Comparison of ENCODE assay signal across 18 mouse cellular contexts in genomic region chr11:101879672-101880071, GRCm38 (mm10). TPM values are rescaled to one million over a fixed set of nuclear protein-coding genes. Genes with fewer than 3 reads are reported as not detected.
DNase-seq lines count a peak whose midpoint lies in the region; ATAC-seq and TF ChIP-seq lines count a peak whose summit lies in the region.
"Had no signal": no experiment of that assay in that cellular context is flagged by ENCODE, and none has a peak within 500 bp of the region (broad histone marks: within the 10 kb centered on the region; RNA-seq: fewer than 3 reads in every experiment).

No protein-coding gene starts in this region.

- H3K9me3 ChIP-seq in intestine, embryonic 14.5 days (ENCODE audit: control insufficient read depth, low read length): no peaks in the 10 kb centered on the region
- H3K9me3 ChIP-seq in intestine, postnatal 0 days (ENCODE audit: control insufficient read depth): no peaks in the 10 kb centered on the region
- no peaks in the 10 kb centered on the region for H3K9me3 ChIP-seq in midbrain, embryonic 11.5 days (ENCODE audit: control insufficient read depth, low read length)
- no peaks in the 10 kb centered on the region for H3K9me3 ChIP-seq in midbrain, postnatal 0 days (ENCODE audit: low read length)
- H3K9me3 ChIP-seq in limb, embryonic 13.5 days: no peaks in the 10 kb centered on the region
- H3K9me3 ChIP-seq: hindbrain, embryonic 12.5 days; liver, embryonic 13.5 days; neural tube, embryonic 12.5 days had no signal

- no peak overlapping the region for H3K9ac ChIP-seq in intestine, embryonic 14.5 days (ENCODE audit: low read length)
- no peak overlapping the region for H3K9ac ChIP-seq in intestine, postnatal 0 days (ENCODE audit: low read depth, low read length)
- H3K9ac ChIP-seq in midbrain, embryonic 11.5 days (ENCODE audit: low read length): no peak overlapping the region
- H3K9ac ChIP-seq in midbrain, postnatal 0 days (replicated peaks; ENCODE audit: low read length, poor library complexity, severe bottlenecking): no peak overlapping the region
- no peak overlapping the region for H3K9ac ChIP-seq in limb, embryonic 13.5 days
- H3K9ac ChIP-seq: hindbrain, embryonic 12.5 days; liver, embryonic 13.5 days; neural tube, embryonic 12.5 days had no signal

- H3K27ac ChIP-seq in intestine, embryonic 14.5 days (ENCODE audit: low read depth): 0 out of 2 replicates have a peak overlapping the region, but pooled peaks have one; percentile 33
- no peak overlapping the region for H3K27ac ChIP-seq in intestine, postnatal 0 days (ENCODE audit: low read depth, low read length)
- no peak overlapping the region for H3K27ac ChIP-seq in midbrain, embryonic 11.5 days (ENCODE audit: low read depth, low read length)
- H3K27ac ChIP-seq in midbrain, postnatal 0 days (ENCODE audit: low read depth, low read length): no peak overlapping the region
- 0 out of 2 replicates have a peak overlapping the region, but pooled peaks have one; percentile 28 for H3K27ac ChIP-seq in limb, embryonic 13.5 days
- H3K27ac ChIP-seq: hindbrain, embryonic 12.5 days; liver, embryonic 13.5 days; neural tube, embryonic 12.5 days had no signal

- no peak for TF ChIP-seq CTCF in intestine, postnatal 0 days (IDR thresholded peaks at IDR 0.05; ENCODE audit: low read depth)
- no peak for TF ChIP-seq CTCF in midbrain, postnatal 0 days (IDR thresholded peaks at IDR 0.05)

- DNase-seq in intestine, embryonic 14.5 days (ENCODE audit: low spot score): no peak
- peak; percentile 78 for DNase-seq in midbrain, embryonic 11.5 days (ENCODE audit: low spot score, missing footprints)
- no peak for DNase-seq in midbrain, postnatal 0 days (ENCODE audit: low spot score)
- DNase-seq in frontal cortex, postnatal 36 days (ENCODE audit: low spot score in 2 of 2): no peak
- no peak for DNase-seq in ovary, adult 18-20 months (ENCODE audit: low spot score)
- DNase-seq: adrenal gland, adult 2 months; cerebellum, adult 9-10 months; kidney, postnatal 36 days; liver, embryonic 13.5 days; lung, postnatal 36 days; right cerebral cortex, adult 18-20 months had no signal

- ATAC-seq in intestine, embryonic 14.5 days (replicated peaks; ENCODE audit: low FRiP score, low TSS enrichment, low read depth): no peak
- ATAC-seq in intestine, postnatal 0 days: no peak
- ATAC-seq in midbrain, embryonic 11.5 days (ENCODE audit: low FRiP score): no peak
- ATAC-seq in midbrain, postnatal 0 days (ENCODE audit: low FRiP score): no peak
- no peak for ATAC-seq in limb, embryonic 13.5 days (ENCODE audit: low FRiP score, low read depth)
- ATAC-seq: forebrain, embryonic 16.5 days; inflammation-experienced regulatory T-cells, adult 6 months had no signal

- 56% methylated on average over 4 of the region's 4 CpGs for WGBS in intestine, embryonic 14.5 days
- 65% methylated on average over 4 of the region's 4 CpGs for WGBS in intestine, postnatal 0 days
- 74% methylated on average over 4 of the region's 4 CpGs for WGBS in midbrain, embryonic 11.5 days
- WGBS in midbrain, postnatal 0 days: 74% methylated on average over 4 of the region's 4 CpGs
- WGBS in limb, embryonic 13.5 days: 57% methylated on average over 4 of the region's 4 CpGs

- no peaks in the 10 kb centered on the region for H3K27me3 ChIP-seq in intestine, embryonic 14.5 days (replicated peaks; ENCODE audit: control insufficient read depth, insufficient read depth, low read length)
- peaks cover 25% of the 10 kb centered on the region for H3K27me3 ChIP-seq in intestine, postnatal 0 days (replicated peaks; ENCODE audit: control insufficient read depth, insufficient read depth, low read length)
- no peaks in the 10 kb centered on the region for H3K27me3 ChIP-seq in midbrain, embryonic 11.5 days (ENCODE audit: control insufficient read depth, insufficient read depth, low read length)
- no peaks in the 10 kb centered on the region for H3K27me3 ChIP-seq in midbrain, postnatal 0 days (ENCODE audit: insufficient read depth, low read length)
- 0 out of 2 replicates have a peak, but pooled peaks cover 6% of the 10 kb centered on the region for H3K27me3 ChIP-seq in limb, embryonic 13.5 days
- H3K27me3 ChIP-seq: neural tube, embryonic 12.5 days had no signal

- H3K4me1 ChIP-seq in intestine, embryonic 14.5 days (replicated peaks; ENCODE audit: control insufficient read depth, insufficient read depth, low read length): peaks cover 35% of the 10 kb centered on the region
- H3K4me1 ChIP-seq in intestine, postnatal 0 days (replicated peaks; ENCODE audit: control insufficient read depth, insufficient read depth, low read length): peaks cover 4% of the 10 kb centered on the region; the same call in 1 of the 2 replicates
- H3K4me1 ChIP-seq in midbrain, embryonic 11.5 days (ENCODE audit: control insufficient read depth, insufficient read depth, low read length): peaks cover 18% of the 10 kb centered on the region
- peaks cover 14% of the 10 kb centered on the region for H3K4me1 ChIP-seq in midbrain, postnatal 0 days (ENCODE audit: insufficient read depth, low read length)
- peaks cover 62% of the 10 kb centered on the region for H3K4me1 ChIP-seq in limb, embryonic 13.5 days

- no peak overlapping the region for H3K4me3 ChIP-seq in intestine, embryonic 14.5 days (ENCODE audit: low read depth, low read length)
- H3K4me3 ChIP-seq in intestine, postnatal 0 days (ENCODE audit: low read depth, low read length): no peak overlapping the region
- no peak overlapping the region for H3K4me3 ChIP-seq in midbrain, embryonic 11.5 days (ENCODE audit: low read depth, low read length)
- no peak overlapping the region for H3K4me3 ChIP-seq in midbrain, postnatal 0 days (ENCODE audit: low read depth, low read length)
- H3K4me3 ChIP-seq in limb, embryonic 13.5 days: no peak overlapping the region
- H3K4me3 ChIP-seq: hindbrain, embryonic 12.5 days; liver, embryonic 13.5 days; neural tube, embryonic 12.5 days had no signal

- H3K36me3 ChIP-seq in intestine, embryonic 14.5 days (ENCODE audit: control insufficient read depth, insufficient read depth, low read length): no peaks in the 10 kb centered on the region
- H3K36me3 ChIP-seq in intestine, postnatal 0 days (ENCODE audit: control insufficient read depth, insufficient read depth): no peaks in the 10 kb centered on the region
- H3K36me3 ChIP-seq in midbrain, embryonic 11.5 days (ENCODE audit: control insufficient read depth, insufficient read depth, low read length): no peaks in the 10 kb centered on the region
- no peaks in the 10 kb centered on the region for H3K36me3 ChIP-seq in midbrain, postnatal 0 days (ENCODE audit: insufficient read depth, low read length)
- no peaks in the 10 kb centered on the region for H3K36me3 ChIP-seq in limb, embryonic 13.5 days
- H3K36me3 ChIP-seq: hindbrain, embryonic 12.5 days; liver, embryonic 13.5 days; neural tube, embryonic 12.5 days had no signal

- H3K4me2 ChIP-seq in intestine, embryonic 14.5 days (ENCODE audit: low read length): no peak overlapping the region
- H3K4me2 ChIP-seq in intestine, postnatal 0 days (replicated peaks; ENCODE audit: low read depth): no peak overlapping the region
- no peak overlapping the region for H3K4me2 ChIP-seq in midbrain, embryonic 11.5 days
- H3K4me2 ChIP-seq in midbrain, postnatal 0 days (ENCODE audit: low read depth, low read length, poor library complexity, severe bottlenecking): no peak overlapping the region
- H3K4me2 ChIP-seq in limb, embryonic 13.5 days (replicated peaks): no peak overlapping the region
- H3K4me2 ChIP-seq: hindbrain, embryonic 12.5 days; neural tube, embryonic 12.5 days had no signal

RNA-seq across cellular contexts. Expression of gene Meox1, which starts 14.5 kb away (rescaled TPM):
- polyA plus RNA-seq in intestine, embryonic 14.5 days (2014; fragmentation: Nextera tagmentation; extraction: Ambion mirVana): 3.3 and 4.0 TPM in 2 replicates
- polyA plus RNA-seq in intestine, postnatal 0 days (2015; fragmentation: Nextera tagmentation; extraction: Ambion mirVana): 3.8 and 4.1 TPM in 2 replicates
- 0.29 TPM in 1 of 2 replicates, not detected in the other for polyA plus RNA-seq in midbrain, embryonic 11.5 days (2014; fragmentation: Nextera tagmentation; extraction: Ambion mirVana)
- 0.66 and 1.0 TPM in 2 replicates for total RNA-seq in midbrain, postnatal 0 days (2014; rRNA removed)
- polyA plus RNA-seq in midbrain, postnatal 0 days (2015; fragmentation: Nextera tagmentation; extraction: Ambion mirVana): 0.83 and 1.2 TPM in 2 replicates
- polyA plus RNA-seq in limb, embryonic 13.5 days (2015; fragmentation: Nextera tagmentation; extraction: Ambion mirVana): 17.1 and 20.8 TPM in 2 replicates
- total RNA-seq: common myeloid progenitor, adult 5-6 weeks had no signal
- polyA plus RNA-seq: inflammation-experienced regulatory T-cells, adult 6 months had no signal

Comparison
In these comparisons a context has a peak if more than half of its experiments do, and no peak if none do; other contexts are left out.
1. H3K27ac ChIP-seq: peak in intestine, embryonic 14.5 days (single experiment) and limb, embryonic 13.5 days (single experiment); none in intestine, postnatal 0 days (single experiment), midbrain, embryonic 11.5 days (single experiment) and midbrain, postnatal 0 days (single experiment).